Mouse (Mus musculus) hindbrain, embryonic 11.5 days (tissue): ENCODE results near the gene Ahrr. TPM values are rescaled to one million over a fixed set of nuclear protein-coding genes. Genes with fewer than 3 reads are reported as not detected.

Experiments used
- ATAC-seq: fragments of 200-750 bp; cut with Nextera tagmentation; 2 replicates; pipeline ENCODE4 v1.8.0; 2017; ENCODE audit warnings: mild to moderate bottlenecking, moderate TSS enrichment, moderate library complexity; ENCODE audit not compliant: low FRiP score
- DNase-seq: peaks from one replicate; pipeline ENCODE4 v3.0.0-alpha.2; 2015; ENCODE audit warnings: low spot score
- H3K27ac ChIP-seq: fragments of 300-500 bp; sonication (generic); 2 replicates; pipeline ENCODE4 v1.5.1; 2014; ENCODE audit warnings: mild to moderate bottlenecking, low read depth, low read length
- H3K27me3 ChIP-seq: fragments of 300-500 bp; sonication (generic); 2 replicates; pipeline ENCODE4 v1.6.1; 2014; ENCODE audit warnings: mild to moderate bottlenecking, low read length, moderate library complexity, mixed read lengths; ENCODE audit not compliant: control insufficient read depth, insufficient read depth
- H3K36me3 ChIP-seq: fragments of 300-500 bp; sonication (generic); 2 replicates; pipeline ENCODE4 v1.6.1; 2014; ENCODE audit warnings: mild to moderate bottlenecking, low read length, moderate library complexity, mixed read lengths; ENCODE audit not compliant: control insufficient read depth, insufficient read depth
- H3K4me1 ChIP-seq: fragments of 300-500 bp; sonication (generic); replicated peaks from 2 replicates; pipeline ENCODE4 v1.6.1; 2014; ENCODE audit warnings: low read length, mixed read lengths; ENCODE audit not compliant: control insufficient read depth, insufficient read depth
- H3K4me2 ChIP-seq: fragments of 300-500 bp; sonication (generic); replicated peaks from 2 replicates; pipeline ENCODE4 v1.6.1; 2014; ENCODE audit warnings: mild to moderate bottlenecking, low read depth, low read length
- H3K4me3 ChIP-seq: fragments of 300-500 bp; sonication (generic); 2 replicates; pipeline ENCODE4 v1.5.1; 2014; ENCODE audit warnings: low read depth, low read length
- H3K9ac ChIP-seq: fragments of 300-500 bp; sonication (generic); 2 replicates; pipeline ENCODE4 v1.6.1; 2014; ENCODE audit warnings: low read depth, low read length
- H3K9me3 ChIP-seq: fragments of 300-500 bp; sonication (generic); 2 replicates; pipeline ENCODE4 v1.6.1; 2016; ENCODE audit warnings: low read length; ENCODE audit not compliant: control insufficient read depth
- WGBS: fragments of 180-500 bp; shearing (Covaris S2); extraction: QIAGEN DNeasy Blood & Tissue Kit; methylation state at CpG from one replicate; pipeline ENCODE4 v1.1.7; 2014; 5-methylcytosine and 5-hydroxymethylcytosine counted together
- polyA plus RNA-seq: library from polyadenylated mRNA; unstranded; fragments of >200 nt; fragmentation: Nextera tagmentation; extraction: Ambion mirVana; gene quantifications from 2 replicates; pipeline ENCODE4 v1.2.1, GENCODE M21; 2014

Gene Ahrr
- 1.4 and 1.5 TPM in 2 replicates for polyA plus RNA-seq

- ATAC-seq (peak; percentile 61), DNase-seq (peak; percentile 71)
- WGBS: 1% methylated on average over 27 of the region's 27 CpGs
- H3K4me3 ChIP-seq: peak within 1 kb of the TSS; percentile 15; the same call in 1 of the 2 replicates
- peak within 1 kb of the TSS; percentile 41; the same call in 1 of the 2 replicates for H3K9ac ChIP-seq
- peak within 1 kb of the TSS; percentile 48 for H3K4me2 ChIP-seq
- no peak within 1 kb of the TSS for H3K27ac ChIP-seq
- no peaks in the 10 kb centered on the region for H3K36me3 ChIP-seq
- peaks cover 3% of the 10 kb centered on the region for H3K27me3 ChIP-seq
- no peaks in the 10 kb centered on the region for H3K9me3 ChIP-seq
- no peaks in the 10 kb centered on the region for H3K4me1 ChIP-seq
These were observed at the start of gene Ahrr for GRCm38 (mm10) chr13:74292167-74292566. Gene Ahrr (minus strand): TSS chr13:74292331.

- Histone ChIP-seq H3K4me2 (no peak overlapping the region), H3K36me3 (peaks cover 4% of the 10 kb centered on the region; the same call in 1 of the 2 replicates), H3K4me1 (no peaks in the 10 kb centered on the region), H3K27ac (no peak overlapping the region), H3K4me3 (no peak overlapping the region), H3K9me3 (no peaks in the 10 kb centered on the region), H3K27me3 (no peaks in the 10 kb centered on the region), H3K9ac (no peak overlapping the region)
- peak; percentile 45; the same call in 1 of the 2 replicates for ATAC-seq
- 60% methylated on average over 3 of the region's 3 CpGs for WGBS
- peak; percentile 59 for DNase-seq
These were observed 48.9 kb upstream of the Ahrr start for GRCm38 (mm10) chr13:74341036-74341435.

- Histone ChIP-seq H3K36me3 (0 out of 2 replicates have a peak, but pooled peaks cover 4% of the 10 kb centered on the region), H3K27me3 (no peaks in the 10 kb centered on the region), H3K4me2 (no peak overlapping the region), H3K4me1 (no peaks in the 10 kb centered on the region), H3K27ac (no peak overlapping the region), H3K9me3 (no peaks in the 10 kb centered on the region), H3K9ac (no peak overlapping the region), H3K4me3 (no peak overlapping the region)
- DNase-seq (no peak), ATAC-seq (no peak)
These were observed 37.2 kb upstream of the Ahrr start for GRCm38 (mm10) chr13:74329321-74329720.

GRCm38 (mm10) chr13:74317170-74317849 lies 25.2 kb upstream of the Ahrr start, which contains the start of gene Pdcd6:
Gene Pdcd6 (minus strand): TSS chr13:74317580.
- under 1% methylated on average over 36 of the region's 36 CpGs for WGBS
- ATAC-seq (peak; percentile 99), DNase-seq (peak; percentile 91)
- peak within 1 kb of the TSS; percentile 71 for H3K4me2 ChIP-seq
- H3K27ac ChIP-seq: peak within 1 kb of the TSS; percentile 56
- no peaks in the 10 kb centered on the region for H3K27me3 ChIP-seq
- H3K4me1 ChIP-seq: no peaks in the 10 kb centered on the region; the same call in 1 of the 2 replicates
- H3K9ac ChIP-seq: peak within 1 kb of the TSS; percentile 83
- H3K4me3 ChIP-seq: peak within 1 kb of the TSS; percentile 83
- peaks cover 9% of the 10 kb centered on the region; the same call in 1 of the 2 replicates for H3K36me3 ChIP-seq
- H3K9me3 ChIP-seq: no peaks in the 10 kb centered on the region

GRCm38 (mm10) chr13:74316789-74317169 lies 24.6 kb upstream of the Ahrr start:
- ATAC-seq (no peak), DNase-seq (no peak)
- no peaks in the 10 kb centered on the region for H3K27me3 ChIP-seq
- 2% methylated on average over 15 of the region's 15 CpGs for WGBS
- H3K4me3 ChIP-seq: peak overlapping the region; percentile 83
- peaks cover 6% of the 10 kb centered on the region; the same call in 1 of the 2 replicates for H3K36me3 ChIP-seq
- peak overlapping the region; percentile 83 for H3K9ac ChIP-seq
- peak overlapping the region; percentile 71 for H3K4me2 ChIP-seq
- no peaks in the 10 kb centered on the region; the same call in 1 of the 2 replicates for H3K4me1 ChIP-seq
- H3K27ac ChIP-seq: peak overlapping the region; percentile 56
- H3K9me3 ChIP-seq: no peaks in the 10 kb centered on the region

GRCm38 (mm10) chr13:74316386-74316785 lies 24.3 kb upstream of the Ahrr start:
- Histone ChIP-seq H3K27me3 (no peaks in the 10 kb centered on the region), H3K9ac (peak overlapping the region; percentile 83), H3K4me3 (peak overlapping the region; percentile 83), H3K4me2 (peak overlapping the region; percentile 71), H3K36me3 (0 out of 2 replicates have a peak, but pooled peaks cover 5% of the 10 kb centered on the region), H3K9me3 (no peaks in the 10 kb centered on the region), H3K27ac (no peak overlapping the region), H3K4me1 (no peaks in the 10 kb centered on the region; the same call in 1 of the 2 replicates)
- WGBS: 25% methylated on average over 4 of the region's 4 CpGs
- ATAC-seq (no peak), DNase-seq (no peak)

- Histone ChIP-seq H3K9ac (no peak overlapping the region), H3K36me3 (no peaks in the 10 kb centered on the region), H3K4me2 (no peak overlapping the region), H3K4me1 (no peaks in the 10 kb centered on the region; the same call in 1 of the 2 replicates), H3K9me3 (no peaks in the 10 kb centered on the region), H3K27ac (no peak overlapping the region), H3K4me3 (no peak overlapping the region), H3K27me3 (no peaks in the 10 kb centered on the region)
- 95% methylated on average over 3 of the region's 3 CpGs for WGBS
- ATAC-seq (no peak), DNase-seq (no peak)
These were observed 22.5 kb upstream of the Ahrr start for GRCm38 (mm10) chr13:74314616-74315015.

GRCm38 (mm10) chr13:74305780-74306179 lies 13.6 kb upstream of the Ahrr start:
- H3K27ac ChIP-seq: no peak overlapping the region
- WGBS: 93% methylated on average over 1 of the region's 1 CpGs
- H3K9ac ChIP-seq: no peak overlapping the region
- H3K4me3 ChIP-seq: no peak overlapping the region
- H3K4me2 ChIP-seq: no peak overlapping the region
- DNase-seq (no peak), ATAC-seq (no peak)
- H3K4me1 ChIP-seq: no peaks in the 10 kb centered on the region
- H3K9me3 ChIP-seq: no peaks in the 10 kb centered on the region
- no peaks in the 10 kb centered on the region for H3K27me3 ChIP-seq
- 0 out of 2 replicates have a peak, but pooled peaks cover 2% of the 10 kb centered on the region for H3K36me3 ChIP-seq

GRCm38 (mm10) chr13:74305380-74305779 lies 13.2 kb upstream of the Ahrr start:
- WGBS: 92% methylated on average over 6 of the region's 6 CpGs
- Histone ChIP-seq H3K27me3 (no peaks in the 10 kb centered on the region), H3K9ac (no peak overlapping the region), H3K4me3 (no peak overlapping the region), H3K36me3 (0 out of 2 replicates have a peak, but pooled peaks cover 2% of the 10 kb centered on the region), H3K4me2 (no peak overlapping the region), H3K4me1 (no peaks in the 10 kb centered on the region), H3K9me3 (no peaks in the 10 kb centered on the region), H3K27ac (no peak overlapping the region)
- ATAC-seq (no peak), DNase-seq (no peak)
